Mouse (Mus musculus): Measurements from ENCODE around the gene Sprr4.

DNA sequence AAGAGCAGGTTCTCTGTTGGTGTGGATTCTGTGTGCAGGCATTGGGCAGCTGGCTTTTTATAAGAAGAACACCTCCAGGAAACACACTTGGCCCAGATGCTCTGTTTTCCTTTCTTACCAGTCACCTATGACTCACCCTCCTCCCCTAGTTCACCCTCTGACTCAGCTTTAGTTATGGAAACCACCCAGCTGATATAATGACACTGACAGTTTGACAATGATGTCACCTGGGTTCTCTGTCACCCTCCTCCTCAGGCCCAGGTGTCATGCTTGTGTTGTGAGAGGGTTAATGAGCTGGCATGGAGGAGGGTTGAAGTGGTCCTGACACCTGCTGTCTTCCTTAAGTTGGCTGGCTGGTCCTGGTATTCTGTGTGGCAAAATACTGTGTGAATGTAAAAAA lies 14.4 kb downstream of the Sprr4 start, which contains the start of gene Sprr1a:
- no peak for TF ChIP-seq CTCF (IDR thresholded peaks at IDR 0.05; ENCODE audit: insufficient read depth, low read depth, low read length)
- no peak for TF ChIP-seq POLR2A (IDR thresholded peaks at IDR 0.05; ENCODE audit: insufficient read depth, low read depth, low read length)

Data from olfactory bulb, adult 2 months (tissue).